Mouse (Mus musculus): Measurements from ENCODE around the gene Gnao1. TPM values are rescaled to one million over a fixed set of nuclear protein-coding genes. Genes with fewer than 3 reads are reported as not detected.

Gnao1 gene
- polyA plus RNA-seq, 1 experiment from 2014 or later = 267 TPM

Small RNAs within 50 kb of the gene (microRNA-seq; reads per million reads assigned to microRNA genes)
- gene Gm24159 = not detected

Other genes starting within 250 kb of the Gnao1 start
- gene Amfr, start 202.9 kb downstream of the Gnao1 start, polyA plus RNA-seq (2015; fragmentation: Nextera tagmentation; extraction: Ambion mirVana) = 76.0 and 84.9 TPM in 2 replicates
- 78.5 and 90.5 TPM in 2 replicates for gene Nudt21, start 227.1 kb downstream of the Gnao1 start, polyA plus RNA-seq (2015; fragmentation: Nextera tagmentation; extraction: Ambion mirVana)
- gene Ogfod1, start 227.2 kb downstream of the Gnao1 start, polyA plus RNA-seq (2015; fragmentation: Nextera tagmentation; extraction: Ambion mirVana) = 15.0 and 15.8 TPM in 2 replicates